Mouse (Mus musculus) B cell, adult 2 months (primary cell): Measurements from ENCODE around the gene Tmod1.

ENCODE experiments used
- DNase-seq, 2 experiments: peaks; one replicate each; pipeline ENCODE4 v3.0.0; 2022

Tmod1 gene

DNA sequence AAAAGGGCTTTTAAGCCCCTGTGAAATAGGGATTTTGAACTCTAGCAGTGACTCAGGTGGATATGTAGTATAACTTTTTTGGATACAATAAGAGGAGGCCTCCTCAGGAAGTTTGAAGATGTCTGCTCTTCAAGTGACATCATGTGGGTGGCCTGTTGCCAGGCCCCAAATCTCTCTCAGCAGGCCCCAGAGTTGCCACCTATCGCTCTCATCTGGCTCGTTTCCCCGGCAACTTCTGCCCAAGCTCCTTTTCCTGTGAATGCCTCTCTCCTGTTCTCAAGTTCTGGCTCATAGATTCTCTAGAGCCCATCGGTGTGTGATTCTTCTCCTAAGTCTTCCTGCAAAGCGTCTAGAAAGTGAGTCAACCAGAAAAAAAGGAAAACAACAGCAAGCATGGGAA is 17.4 kb downstream of the Tmod1 start:
- DNase-seq = no peak

DNA sequence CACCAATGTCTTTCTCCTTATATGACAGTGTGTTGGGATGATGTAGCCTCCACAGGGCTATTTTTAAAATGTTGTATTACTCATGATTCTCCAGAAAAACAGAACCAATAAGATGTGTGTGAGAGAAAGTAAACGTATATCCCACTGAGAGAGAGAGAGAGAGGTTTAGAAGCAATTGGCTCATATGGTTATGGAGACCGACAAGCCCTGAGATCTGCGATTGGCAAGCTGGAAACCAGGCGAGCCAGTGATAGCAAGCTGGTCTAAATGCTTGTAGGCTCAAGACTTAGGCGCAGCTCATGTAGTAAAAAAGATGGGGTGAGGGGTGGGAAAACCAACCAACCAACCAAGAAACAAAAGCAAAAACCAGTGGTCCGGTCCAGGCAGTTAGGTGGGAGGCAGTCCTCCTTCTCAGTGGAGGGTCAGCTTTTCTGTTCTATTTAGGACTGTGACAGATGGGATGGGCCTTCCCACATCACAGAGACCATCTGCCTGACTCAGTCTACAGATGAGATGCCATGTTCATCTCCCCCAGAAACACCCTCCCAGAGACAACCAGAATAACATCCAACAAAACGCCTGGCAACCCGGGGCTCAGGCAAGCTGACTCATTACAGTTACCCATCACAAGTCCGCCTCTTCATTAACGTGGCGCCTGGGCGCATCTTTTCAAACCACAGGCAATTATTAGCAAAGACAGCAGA is 22.7 kb downstream of the Tmod1 start:
- DNase-seq = no peak

DNA sequence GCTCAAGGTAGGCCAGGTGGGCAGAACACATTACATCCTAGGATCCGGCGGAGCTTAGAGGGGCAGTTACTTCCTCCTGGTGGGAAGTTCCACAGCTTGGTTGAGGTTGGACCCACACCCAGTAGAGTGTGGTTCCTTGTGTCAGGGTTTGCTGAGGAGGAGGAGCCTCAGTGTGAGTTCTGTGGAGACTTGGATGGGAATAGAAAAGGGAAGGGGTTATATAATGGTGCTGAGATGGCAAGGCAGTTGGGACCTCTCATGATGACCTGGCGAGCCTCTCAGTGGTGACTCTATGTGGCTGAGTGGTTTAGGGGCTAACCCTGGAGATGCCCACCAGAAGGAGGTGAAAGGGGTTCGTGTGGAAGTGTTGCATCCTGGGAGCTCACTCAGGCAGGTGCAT is 25.1 kb downstream of the Tmod1 start:
- no peak for DNase-seq

GRCm38 (mm10) chr4:46064263-46064662 is 25.5 kb downstream of the Tmod1 start:
- DNase-seq = no peak

GRCm38 (mm10) chr4:46064961-46065360 is 26.2 kb downstream of the Tmod1 start:
- DNase-seq = no peak

DNA sequence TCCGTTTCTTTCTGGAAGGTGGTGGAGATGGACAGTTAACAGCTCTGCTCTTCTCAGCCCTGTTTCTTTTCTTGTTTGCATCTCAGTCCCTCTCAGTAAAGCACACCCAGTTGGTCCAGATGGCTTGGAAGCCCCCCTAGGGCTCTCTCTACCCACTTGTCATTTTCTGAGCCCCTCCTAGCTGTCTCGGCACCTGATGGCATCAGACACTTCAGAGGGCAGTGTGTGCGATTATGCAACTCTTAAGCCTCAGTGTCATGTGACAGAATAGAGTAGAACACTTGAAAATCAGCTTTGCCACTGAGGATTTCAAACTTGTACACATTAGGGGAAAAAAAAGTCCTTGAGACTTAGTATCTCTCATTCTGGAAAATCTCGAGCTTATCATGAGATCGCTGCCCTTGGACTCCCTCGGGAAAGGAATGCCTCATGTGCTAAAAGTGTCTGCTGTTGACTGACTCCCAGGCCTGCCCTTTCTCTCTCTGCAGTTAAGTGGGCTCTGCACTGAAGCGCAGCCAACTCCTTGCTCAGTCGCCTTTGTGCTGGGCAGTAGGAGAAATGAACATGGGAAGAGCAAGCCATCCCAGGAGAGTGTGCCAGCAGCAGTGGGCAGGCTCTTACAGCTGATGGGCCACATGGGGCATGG is 27.1 kb downstream of the Tmod1 start:
- no peak for DNase-seq

GRCm38 (mm10) chr4:46068060-46068459 is 29.3 kb downstream of the Tmod1 start:
- DNase-seq = no peak

- no peak for DNase-seq
Measured at GRCm38 (mm10) chr4:46068573-46068972, 29.8 kb downstream of the Tmod1 start.

GRCm38 (mm10) chr4:46069851-46070482 is 31.2 kb downstream of the Tmod1 start:
- DNase-seq = no peak

DNA sequence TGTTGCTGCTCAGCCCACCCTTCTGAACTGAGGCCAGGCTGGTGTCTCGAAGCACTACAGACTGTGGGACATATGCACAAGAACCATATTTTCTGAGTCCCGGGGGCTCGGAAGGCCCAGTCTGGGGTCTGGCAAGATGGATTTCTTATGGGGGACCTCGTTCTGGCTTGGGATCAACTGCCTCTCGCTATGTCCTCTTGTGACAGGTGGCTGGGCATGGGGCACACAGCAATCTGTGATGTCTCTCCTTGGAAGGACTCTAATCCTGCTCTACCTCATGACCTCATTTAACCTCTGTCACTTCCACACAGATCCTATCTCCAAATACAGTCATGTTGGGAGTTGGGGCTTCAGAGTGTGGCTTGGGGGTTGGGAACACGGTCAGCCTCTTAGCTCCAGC is 33.9 kb downstream of the Tmod1 start:
- DNase-seq = no peak

GRCm38 (mm10) chr4:46073736-46074135 is 35.0 kb downstream of the Tmod1 start:
- no peak for DNase-seq

DNA sequence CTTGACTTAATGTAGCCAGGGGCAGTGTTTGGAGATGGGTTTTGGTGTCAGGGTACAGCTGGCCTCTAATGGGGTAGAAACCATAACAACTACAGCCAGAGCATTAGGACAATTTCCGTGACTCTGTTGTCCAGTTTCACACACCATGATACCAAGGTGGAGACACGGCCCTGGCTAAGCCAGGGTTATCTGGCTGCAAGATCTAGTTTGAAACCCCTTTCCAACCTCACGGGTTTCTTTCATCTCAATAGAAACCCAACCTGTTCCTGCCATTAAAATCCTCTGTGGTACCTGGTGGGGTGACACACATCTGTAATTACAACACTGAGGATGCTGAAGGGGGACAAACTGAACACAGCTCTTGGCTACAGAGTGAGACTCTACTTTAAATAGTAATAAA is 36.9 kb downstream of the Tmod1 start:
- DNase-seq = no peak

GRCm38 (mm10) chr4:46076892-46077291 is 38.2 kb downstream of the Tmod1 start:
- no peak for DNase-seq

GRCm38 (mm10) chr4:46080261-46080660 is 41.5 kb downstream of the Tmod1 start:
- DNase-seq = no peak

DNA sequence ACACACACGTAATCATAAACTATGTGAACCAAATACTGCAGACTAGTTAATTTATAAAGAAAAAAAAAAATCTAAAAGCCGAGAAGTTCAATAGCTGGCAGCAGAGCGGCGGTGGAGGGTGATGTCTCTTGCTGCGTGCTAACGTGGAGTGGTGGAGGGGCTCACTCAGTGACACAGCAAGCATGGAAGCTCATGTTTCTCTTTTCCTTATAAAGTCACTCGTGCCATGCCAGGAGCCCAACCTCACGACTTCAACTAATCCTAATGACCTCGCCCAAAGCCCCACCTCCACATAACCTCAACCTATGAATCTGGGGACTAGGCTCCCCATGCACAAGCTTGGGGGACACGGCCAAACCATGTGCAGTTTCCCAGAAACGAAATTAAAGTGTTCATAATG is 43.8 kb downstream of the Tmod1 start:
- DNase-seq = no peak

- no peak for DNase-seq
Measured at GRCm38 (mm10) chr4:46084416-46085172, 45.9 kb downstream of the Tmod1 start.

DNA sequence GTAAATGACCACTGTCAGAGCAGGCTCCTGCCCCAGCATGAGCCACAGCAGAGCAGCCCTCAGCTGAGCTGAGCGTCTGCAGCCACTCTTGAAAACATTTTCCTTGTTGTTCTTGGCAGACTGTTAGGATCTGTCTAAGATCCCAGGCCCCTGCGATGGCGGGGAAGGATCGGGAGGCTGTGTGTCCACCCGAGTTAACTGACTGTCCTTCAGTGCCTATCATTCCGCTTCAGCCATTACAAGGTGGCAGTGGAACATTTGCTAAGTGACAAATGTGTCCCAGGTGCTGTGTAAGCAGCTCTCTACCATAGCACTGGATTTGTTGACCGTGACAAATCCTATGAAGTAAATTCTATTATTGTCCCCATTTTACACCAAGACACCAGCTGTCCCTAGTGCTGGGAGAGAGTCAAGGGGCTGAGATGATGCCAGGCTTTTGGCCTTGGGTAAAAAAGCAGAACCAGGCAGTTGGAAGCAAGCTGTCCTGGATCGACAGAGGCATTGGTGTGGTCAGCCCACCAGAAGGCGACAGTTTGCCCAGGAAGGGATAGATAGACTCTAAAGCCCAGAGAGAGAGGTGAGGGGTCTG is 46.6 kb downstream of the Tmod1 start:
- no peak for DNase-seq

GRCm38 (mm10) chr4:46086718-46087426 is 48.1 kb downstream of the Tmod1 start:
- no peak for DNase-seq

DNA sequence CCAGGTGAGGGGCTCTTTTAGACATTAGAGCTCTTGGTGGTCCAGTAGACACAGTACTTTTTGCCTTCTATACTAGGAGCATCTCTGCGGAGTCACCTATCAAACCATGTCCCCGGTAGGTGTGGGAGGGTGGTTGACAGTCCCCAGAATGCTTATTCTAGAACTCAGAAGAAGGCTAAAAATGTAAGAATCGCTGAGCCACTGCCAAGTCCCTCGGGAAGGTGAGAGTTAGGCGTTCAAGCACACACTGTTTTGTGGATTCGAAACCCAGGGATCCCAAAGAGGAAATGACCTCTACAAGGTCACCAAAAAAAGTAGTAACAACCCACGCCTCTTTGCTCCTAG is 48.7 kb downstream of the Tmod1 start:
- DNase-seq = no peak

GRCm38 (mm10) chr4:46087852-46088251 is 49.1 kb downstream of the Tmod1 start:
- DNase-seq = no peak

- DNase-seq = no peak
Measured at GRCm38 (mm10) chr4:46089524-46090125, 50.9 kb downstream of the Tmod1 start.

- no peak for DNase-seq
Measured at GRCm38 (mm10) chr4:46092429-46093076, 53.8 kb downstream of the Tmod1 start.
